In the genomic region with DNA sequence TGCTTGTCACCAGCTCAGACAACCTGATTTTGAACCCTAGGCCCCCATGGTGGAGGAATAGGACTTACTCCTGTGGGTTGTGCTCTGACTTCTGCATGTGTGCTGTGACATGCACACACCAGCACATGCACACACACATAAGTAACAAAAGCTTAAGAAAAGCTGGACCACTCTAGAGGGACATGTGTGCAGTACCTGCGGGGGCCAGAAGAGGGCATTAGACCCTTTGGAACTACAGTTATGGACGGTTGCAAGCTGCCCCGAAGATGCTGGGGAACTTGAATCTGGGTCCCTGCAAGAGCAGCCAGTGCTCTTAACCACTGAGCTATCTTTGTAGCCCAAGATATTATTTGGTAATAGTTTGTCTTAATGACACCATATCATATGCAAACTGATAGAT, we compare ENCODE assay signal across 8 mouse cellular contexts. TPM values are rescaled to one million over a fixed set of nuclear protein-coding genes. Genes with fewer than 3 reads are reported as not detected.
A peak's percentile ranks its signal among the peaks of the same experiment; 100 is the strongest.
DNase-seq lines count a peak whose midpoint lies in the region; ATAC-seq and TF ChIP-seq lines count a peak whose summit lies in the region.
"Had no signal": no experiment of that assay in that cellular context is flagged by ENCODE, and none has a peak within 500 bp of the region (broad histone marks: within the 10 kb centered on the region; RNA-seq: fewer than 3 reads in every experiment).

No protein-coding gene starts in this region.

- CTCF ChIA-PET in Patski (lab: Charles Lee), result interaction anchor here (1.2 to 2.8 kb wide), 3 partner anchors 11 to 58 kb away, joined by 3 to 17 read pairs (median 3); no protein-coding TSS in a partner anchor

- DNase-seq in limb, embryonic 11.5 days (ENCODE audit: low spot score), result peak; percentile 44
- no peak for DNase-seq in limb, embryonic 10.5 days (ENCODE audit: low spot score)
- no peak for DNase-seq in Patski (ENCODE audit: low read depth, low spot score)
- peak; percentile 57 to 79 for DNase-seq in spleen, postnatal 4 days (ENCODE audit: low spot score in 2 of 2)
- no peak for DNase-seq in right cerebral cortex, postnatal 10 days (ENCODE audit: low spot score in 2 of 2)
- no peak for DNase-seq in cerebellum, adult 8-10 months

- POLR2A ChIA-PET in Patski (lab: Charles Lee), result interaction anchor here (0.6 to 1.0 kb wide), 2 partner anchors 82 to 203 kb away, joined by 3 to 5 read pairs; no protein-coding TSS in a partner anchor

- H3K36me3 ChIP-seq in limb, embryonic 11.5 days (ENCODE audit: control insufficient read depth, insufficient read depth, low read length), result no peaks in the 10 kb centered on the region
- H3K36me3 ChIP-seq in limb, embryonic 10.5 days, result no peaks in the 10 kb centered on the region

- no peak overlapping the region for H3K27ac ChIP-seq in limb, embryonic 11.5 days (replicated peaks; ENCODE audit: low read depth, low read length)
- no peak overlapping the region for H3K27ac ChIP-seq in limb, embryonic 10.5 days

- H3K4me2 ChIP-seq in limb, embryonic 11.5 days (ENCODE audit: low read depth, severe bottlenecking), result no peak overlapping the region

- no peak for ATAC-seq in limb, embryonic 11.5 days (ENCODE audit: insufficient number of reproducible peaks, low FRiP score, low TSS enrichment, low read depth)
- no peak for ATAC-seq in Patski
- ATAC-seq in granulocyte monocyte progenitor cell, adult 5-6 weeks (replicated peaks; ENCODE audit: poor library complexity, severe bottlenecking), result peak; percentile 58

- H3K9me3 ChIP-seq in limb, embryonic 11.5 days (ENCODE audit: control insufficient read depth, low read length), result no peaks in the 10 kb centered on the region
- H3K9me3 ChIP-seq in limb, embryonic 10.5 days (replicated peaks), result no peaks in the 10 kb centered on the region

- H3K4me3 ChIP-seq in limb, embryonic 11.5 days (ENCODE audit: low read depth, low read length), result no peak overlapping the region
- no peak overlapping the region for H3K4me3 ChIP-seq in limb, embryonic 10.5 days

- no peaks in the 10 kb centered on the region for H3K27me3 ChIP-seq in limb, embryonic 11.5 days (ENCODE audit: control insufficient read depth, insufficient read depth, low read length)
- H3K27me3 ChIP-seq in limb, embryonic 10.5 days (ENCODE audit: low read depth, poor library complexity, severe bottlenecking), result no peaks in the 10 kb centered on the region
- no peaks in the 10 kb centered on the region for H3K27me3 ChIP-seq in Patski

- TF ChIP-seq CTCF in Patski (IDR thresholded peaks at IDR 0.05), result peak; percentile 70

- in situ Hi-C loops in Patski (cut with MboI; ENCODE audit: low pct_unique_long_range_greater_than_20kb), result no loop called here

- WGBS in limb, embryonic 11.5 days, result 48% methylated on average over 3 of the region's 3 CpGs
- 55% methylated on average over 3 of the region's 3 CpGs for WGBS in limb, embryonic 10.5 days

- H3K9ac ChIP-seq in limb, embryonic 11.5 days (ENCODE audit: low read length), result no peak overlapping the region

- H3K4me1 ChIP-seq in limb, embryonic 11.5 days (ENCODE audit: control insufficient read depth, insufficient read depth, low read length), result no peaks in the 10 kb centered on the region
- 0 out of 2 replicates have a peak, but pooled peaks cover 4% of the 10 kb centered on the region for H3K4me1 ChIP-seq in limb, embryonic 10.5 days

RNA-seq across cellular contexts. Expression of a gene that starts 46.2 kb away (rescaled TPM):
- 0.09 and 0.25 TPM in 2 replicates for polyA plus RNA-seq in limb, embryonic 11.5 days (2014; fragmentation: Nextera tagmentation; extraction: Ambion mirVana)
- polyA plus RNA-seq in limb, embryonic 10.5 days (2016; fragmentation: Nextera tagmentation; extraction: Ambion mirVana), result not detected in 2 replicates
- 0.17 TPM for polyA plus RNA-seq in Patski (2021)
- total RNA-seq in granulocyte monocyte progenitor cell, adult 5-6 weeks (2014; fragmentation: Nextera tagmentation), result not detected in 2 replicates
- not detected in 2 replicates for total RNA-seq in granulocyte monocyte progenitor cell, adult 5-6 weeks (2017)
- total RNA-seq: heart, adult 18-20 months had no signal

Comparison
In these comparisons a context has a peak if more than half of its experiments do, and no peak if none do; other contexts are left out.
1. DNase-seq: peak in limb, embryonic 11.5 days (single experiment) and spleen, postnatal 4 days (2 of 2); none in limb, embryonic 10.5 days (single experiment), Patski (single experiment), right cerebral cortex, postnatal 10 days (0 of 2) and cerebellum, adult 8-10 months (single experiment).